Mouse (Mus musculus) lung, postnatal 0 days (tissue): ENCODE measurements around the gene Dnali1.

ENCODE experiments used
- CTCF ChIP-seq: IDR thresholded peaks from 2 replicates; pipeline ENCODE4 v1.5.1; 2016; ENCODE audit warnings: antibody characterized with exemption, mild to moderate bottlenecking
- EP300 ChIP-seq: IDR thresholded peaks from 2 replicates; pipeline ENCODE4 v1.6.1; 2016; ENCODE audit warnings: antibody characterized with exemption, mild to moderate bottlenecking, control low read depth

DNA sequence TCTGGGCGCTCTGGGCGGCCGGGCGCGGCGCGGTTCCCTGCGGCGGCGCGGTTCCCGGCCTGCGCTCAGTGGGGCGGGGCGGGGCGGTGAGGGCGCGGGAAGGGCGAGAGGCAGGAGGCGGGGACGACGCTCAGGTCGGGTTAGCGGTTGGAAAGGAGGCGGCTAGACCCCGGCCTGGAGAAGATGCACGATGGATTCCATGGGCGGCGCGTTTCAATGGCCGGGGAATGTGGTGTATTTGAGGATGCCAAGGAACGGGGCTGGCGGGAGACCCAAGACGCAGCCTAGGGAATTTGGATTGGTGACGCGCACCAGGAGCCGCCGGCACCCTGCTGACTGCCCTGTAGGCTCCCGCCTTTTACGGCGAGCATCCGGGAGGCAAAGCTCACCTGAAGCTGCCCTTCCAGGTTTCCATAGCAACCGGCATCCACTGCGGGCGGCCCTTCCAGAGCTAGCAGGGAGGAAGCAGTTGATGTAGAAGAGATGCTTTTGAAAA is 19.9 kb upstream of the Dnali1 start:
- no peak for TF ChIP-seq CTCF
- no peak for TF ChIP-seq EP300
